Mouse (Mus musculus): ENCODE data around the gene Grk2. TPM values are rescaled to one million over a fixed set of nuclear protein-coding genes. Genes with fewer than 3 reads are reported as not detected.

Gene Grk2
- polyA plus RNA-seq, 1 experiment: 99.9 TPM

Other genes with a start within 250 kb of the Grk2 start
- gene Gstp3, start 246.7 kb downstream of the Grk2 start, polyA plus RNA-seq (2012; rRNA removed): 19.4 and 21.9 TPM in 2 replicates
- gene Cabp2, start 224.6 kb downstream of the Grk2 start, polyA plus RNA-seq (2012; rRNA removed): not detected in 2 replicates
- gene Cdk2ap2, start 209.0 kb downstream of the Grk2 start, polyA plus RNA-seq (2012; rRNA removed): 319 and 372 TPM in 2 replicates
- 114 and 145 TPM in 2 replicates for gene Pitpnm1, start 206.2 kb downstream of the Grk2 start, polyA plus RNA-seq (2012; rRNA removed)
- 62.8 and 63.6 TPM in 2 replicates for gene Aip, start 180.4 kb downstream of the Grk2 start, polyA plus RNA-seq (2012; rRNA removed)
- gene Gpr152, start 166.4 kb downstream of the Grk2 start, polyA plus RNA-seq (2012; rRNA removed): 0.03 TPM in 1 of 2 replicates, not detected in the other
- 0.45 and 0.88 TPM in 2 replicates for gene Cabp4, start 162.2 kb downstream of the Grk2 start, polyA plus RNA-seq (2012; rRNA removed)
- 385 and 500 TPM in 2 replicates for gene Coro1b, start 157.6 kb downstream of the Grk2 start, polyA plus RNA-seq (2012; rRNA removed)
- 56.3 and 62.6 TPM in 2 replicates for gene Ptprcap, start 152.6 kb downstream of the Grk2 start, polyA plus RNA-seq (2012; rRNA removed)
- gene Rps6kb2, start 142.9 kb downstream of the Grk2 start, polyA plus RNA-seq (2012; rRNA removed): 37.5 and 49.3 TPM in 2 replicates
- gene Carns1, start 130.7 kb downstream of the Grk2 start, polyA plus RNA-seq (2012; rRNA removed): 3.2 and 3.3 TPM in 2 replicates
- gene Tbc1d10c, start 114.9 kb downstream of the Grk2 start, polyA plus RNA-seq (2012; rRNA removed): 23.0 TPM in 2 replicates
- 374 and 382 TPM in 2 replicates for gene Ppp1ca, start 114.2 kb downstream of the Grk2 start, polyA plus RNA-seq (2012; rRNA removed)
- gene Rad9a, start 104.6 kb downstream of the Grk2 start, polyA plus RNA-seq (2012; rRNA removed): 25.5 and 26.9 TPM in 2 replicates
- gene Clcf1, start 92.0 kb downstream of the Grk2 start, polyA plus RNA-seq (2012; rRNA removed): 7.4 and 8.4 TPM in 2 replicates
- gene AC109138.7, start 91.9 kb downstream of the Grk2 start, polyA plus RNA-seq (2012; rRNA removed): not detected in 2 replicates
- 116 and 130 TPM in 2 replicates for gene Pold4, start 74.3 kb downstream of the Grk2 start, polyA plus RNA-seq (2012; rRNA removed)
- 102 and 151 TPM in 2 replicates for gene Ssh3, start 37.0 kb downstream of the Grk2 start, polyA plus RNA-seq (2012; rRNA removed)
- 2.0 and 2.4 TPM in 2 replicates for gene Ankrd13d, start 23.1 kb downstream of the Grk2 start, polyA plus RNA-seq (2012; rRNA removed)
- 64.6 and 107 TPM in 2 replicates for gene Kdm2a, start 92.1 kb upstream of the Grk2 start, polyA plus RNA-seq (2012; rRNA removed)
- gene Rhod, start 133.2 kb upstream of the Grk2 start, polyA plus RNA-seq (2012; rRNA removed): 46.4 and 88.5 TPM in 2 replicates
- gene Syt12, start 171.2 kb upstream of the Grk2 start, polyA plus RNA-seq (2012; rRNA removed): 4.4 and 7.7 TPM in 2 replicates
- gene 2010003K11Rik, start 192.4 kb upstream of the Grk2 start, polyA plus RNA-seq (2012; rRNA removed): 55.0 and 95.2 TPM in 2 replicates
- 14.3 and 21.3 TPM in 2 replicates for gene Pcx, start 204.2 kb upstream of the Grk2 start, polyA plus RNA-seq (2012; rRNA removed)